In genomic region chr9:44067960-44068330, GRCm38 (mm10) we compare ENCODE assay signal across 11 mouse cellular contexts. TPM values are rescaled to one million over a fixed set of nuclear protein-coding genes. Genes with fewer than 3 reads are reported as not detected.
A peak's percentile ranks its signal among the peaks of the same experiment; 100 is the strongest.
DNase-seq lines count a peak whose midpoint lies in the region; ATAC-seq lines count a peak whose summit lies in the region.
"Had no signal": no experiment of that assay in that cellular context is flagged by ENCODE, and none has a peak within 500 bp of the region (broad histone marks: within the 10 kb centered on the region; RNA-seq: fewer than 3 reads in every experiment).

No protein-coding gene starts in this region.

- no peaks in the 10 kb centered on the region for H3K36me3 ChIP-seq in kidney, embryonic 14.5 days (ENCODE audit: control insufficient read depth, insufficient read depth, low read length)
- H3K36me3 ChIP-seq in hindbrain, embryonic 14.5 days (replicated peaks; ENCODE audit: control insufficient read depth, insufficient read depth) = no peaks in the 10 kb centered on the region

- H3K27ac ChIP-seq in kidney, embryonic 14.5 days (ENCODE audit: low read depth, low read length) = no peak overlapping the region
- no peak overlapping the region for H3K27ac ChIP-seq in hindbrain, embryonic 14.5 days
- H3K27ac ChIP-seq: kidney, postnatal 0 days had no signal

- H3K9ac ChIP-seq in kidney, embryonic 14.5 days (ENCODE audit: low read depth, low read length) = no peak overlapping the region
- no peak overlapping the region for H3K9ac ChIP-seq in hindbrain, embryonic 14.5 days

- H3K9me3 ChIP-seq in kidney, embryonic 14.5 days (ENCODE audit: control insufficient read depth, low read length) = no peaks in the 10 kb centered on the region
- H3K9me3 ChIP-seq in hindbrain, embryonic 14.5 days (ENCODE audit: control insufficient read depth, low read length) = no peaks in the 10 kb centered on the region

- peaks cover 23% of the 10 kb centered on the region for H3K4me1 ChIP-seq in kidney, embryonic 14.5 days (ENCODE audit: control insufficient read depth, insufficient read depth, low read length)
- H3K4me1 ChIP-seq in hindbrain, embryonic 14.5 days (replicated peaks; ENCODE audit: control insufficient read depth, insufficient read depth, low read length) = peaks cover 24% of the 10 kb centered on the region

- peak overlapping the region; percentile 81; the same call in 1 of the 2 replicates for H3K4me2 ChIP-seq in kidney, embryonic 14.5 days (replicated peaks; ENCODE audit: low read depth, low read length)
- peak overlapping the region; percentile 77; the same call in 1 of the 2 replicates for H3K4me2 ChIP-seq in hindbrain, embryonic 14.5 days (replicated peaks)

- H3K27me3 ChIP-seq in kidney, embryonic 14.5 days (ENCODE audit: control insufficient read depth, insufficient read depth, low read length) = no peaks in the 10 kb centered on the region
- H3K27me3 ChIP-seq in hindbrain, embryonic 14.5 days (ENCODE audit: control insufficient read depth, insufficient read depth, low read length) = no peaks in the 10 kb centered on the region

- no peak overlapping the region for H3K4me3 ChIP-seq in kidney, embryonic 14.5 days (ENCODE audit: low read length)
- no peak overlapping the region for H3K4me3 ChIP-seq in hindbrain, embryonic 14.5 days (replicated peaks; ENCODE audit: low read length)

- ATAC-seq in cerebellum, adult (ENCODE audit: insufficient number of reproducible peaks, low FRiP score, low TSS enrichment) = no peak
- ATAC-seq in kidney, embryonic 14.5 days (ENCODE audit: low FRiP score, low TSS enrichment) = no peak
- ATAC-seq in hindbrain, embryonic 14.5 days (ENCODE audit: low FRiP score) = no peak
- no peak for ATAC-seq in monocyte, adult 5-6 weeks (replicated peaks; ENCODE audit: insufficient number of reproducible peaks, low FRiP score, low TSS enrichment, poor library complexity, severe bottlenecking)

- peak; percentile 58 for DNase-seq in cerebellum, adult 11-12 months
- DNase-seq in kidney, adult 8-10 months = no peak
- DNase-seq in ES-CJ7 (ENCODE audit: low read depth, low spot score) = peak; percentile 23
- no peak for DNase-seq in hindbrain, embryonic 14.5 days (ENCODE audit: low spot score)
- no peak for DNase-seq in gastrocnemius, adult 8-10 months (ENCODE audit: low spot score in 2 of 2)

- WGBS in kidney, embryonic 14.5 days = 78% methylated on average over 6 of the region's 6 CpGs
- WGBS in hindbrain, embryonic 14.5 days = 83% methylated on average over 6 of the region's 6 CpGs

RNA-seq across cellular contexts. Expression of gene Usp2, which starts 1.1 kb away (rescaled TPM):
- 25.8 and 29.4 TPM in 2 replicates for polyA plus RNA-seq in kidney, embryonic 14.5 days (2014; fragmentation: Nextera tagmentation; extraction: Ambion mirVana)
- polyA plus RNA-seq in hindbrain, embryonic 14.5 days (2014; fragmentation: Nextera tagmentation; extraction: Ambion mirVana) = 8.4 and 11.6 TPM in 2 replicates
- total RNA-seq in monocyte, adult 5-6 weeks (2017) = 2.1 to 8.6 TPM (median 5.6 TPM) in 3 replicates
- total RNA-seq in gastrocnemius, adult 8-10 months (2022) = 100 to 1,000 TPM; 222 to 251 (median 237) TPM

RNA-seq across cellular contexts. Expression of gene Thy1, which starts 24.8 kb away (rescaled TPM):
- 14.3 and 19.9 TPM in 2 replicates for polyA plus RNA-seq in kidney, embryonic 14.5 days (2014; fragmentation: Nextera tagmentation; extraction: Ambion mirVana)
- polyA plus RNA-seq in hindbrain, embryonic 14.5 days (2014; fragmentation: Nextera tagmentation; extraction: Ambion mirVana) = 6.2 and 9.6 TPM in 2 replicates
- total RNA-seq in monocyte, adult 5-6 weeks (2017) = 14.7 to 67.2 TPM (median 34.3 TPM) in 3 replicates
- 1 to 10 TPM; 4.3 to 7.6 (median 5.8) TPM for total RNA-seq in gastrocnemius, adult 8-10 months (2022)

RNA-seq across cellular contexts. Expression of gene Mfrp, which starts 33.6 kb away (rescaled TPM):
- polyA plus RNA-seq in kidney, embryonic 14.5 days (2014; fragmentation: Nextera tagmentation; extraction: Ambion mirVana) = 0.14 TPM in 1 of 2 replicates, not detected in the other
- 0.31 and 0.41 TPM in 2 replicates for polyA plus RNA-seq in hindbrain, embryonic 14.5 days (2014; fragmentation: Nextera tagmentation; extraction: Ambion mirVana)
- not detected in 3 replicates for total RNA-seq in monocyte, adult 5-6 weeks (2017)
- not detected for total RNA-seq in gastrocnemius, adult 8-10 months (2022)

RNA-seq across cellular contexts. Expression of gene C1qtnf5, which starts 39.1 kb away (rescaled TPM):
- 4.6 and 5.4 TPM in 2 replicates for polyA plus RNA-seq in kidney, embryonic 14.5 days (2014; fragmentation: Nextera tagmentation; extraction: Ambion mirVana)
- polyA plus RNA-seq in hindbrain, embryonic 14.5 days (2014; fragmentation: Nextera tagmentation; extraction: Ambion mirVana) = 7.0 and 8.0 TPM in 2 replicates
- not detected in 3 replicates for total RNA-seq in monocyte, adult 5-6 weeks (2017)
- 1 to 10 TPM; 1.6 to 4.2 (median 3.0) TPM for total RNA-seq in gastrocnemius, adult 8-10 months (2022)
- total RNA-seq: megakaryocyte progenitor cell, adult 5-6 weeks had no signal

RNA-seq across cellular contexts. Expression of gene Gm49380, which starts 45.4 kb away (rescaled TPM):
- polyA plus RNA-seq in kidney, embryonic 14.5 days (2014; fragmentation: Nextera tagmentation; extraction: Ambion mirVana) = 0.09 and 0.14 TPM in 2 replicates
- polyA plus RNA-seq in hindbrain, embryonic 14.5 days (2014; fragmentation: Nextera tagmentation; extraction: Ambion mirVana) = 0.35 TPM in 1 of 2 replicates, not detected in the other
- total RNA-seq in monocyte, adult 5-6 weeks (2017) = not detected in 3 replicates
- under 1 TPM; 0.31 to 0.60 (median 0.38) TPM for total RNA-seq in gastrocnemius, adult 8-10 months (2022)
- total RNA-seq: megakaryocyte progenitor cell, adult 5-6 weeks had no signal
- polyA plus RNA-seq: kidney, postnatal 0 days; limb, embryonic 11.5 days had no signal

Comparison
In these comparisons a context has a peak if more than half of its experiments do, and no peak if none do; other contexts are left out.
1. DNase-seq: peak in cerebellum, adult 11-12 months (single experiment) and ES-CJ7 (single experiment); none in kidney, adult 8-10 months (0 of 2), hindbrain, embryonic 14.5 days (single experiment) and gastrocnemius, adult 8-10 months (0 of 2).
2. RNA of gene Usp2, which starts 1.1 kb away (total RNA-seq): 222 to 251 TPM in gastrocnemius, adult 8-10 months; 2.1 to 8.6 TPM in monocyte, adult 5-6 weeks; every median in the first group is over 10 times any median in the second.